ENCODE assay signal across 8 mouse cellular contexts in the genomic region with DNA sequence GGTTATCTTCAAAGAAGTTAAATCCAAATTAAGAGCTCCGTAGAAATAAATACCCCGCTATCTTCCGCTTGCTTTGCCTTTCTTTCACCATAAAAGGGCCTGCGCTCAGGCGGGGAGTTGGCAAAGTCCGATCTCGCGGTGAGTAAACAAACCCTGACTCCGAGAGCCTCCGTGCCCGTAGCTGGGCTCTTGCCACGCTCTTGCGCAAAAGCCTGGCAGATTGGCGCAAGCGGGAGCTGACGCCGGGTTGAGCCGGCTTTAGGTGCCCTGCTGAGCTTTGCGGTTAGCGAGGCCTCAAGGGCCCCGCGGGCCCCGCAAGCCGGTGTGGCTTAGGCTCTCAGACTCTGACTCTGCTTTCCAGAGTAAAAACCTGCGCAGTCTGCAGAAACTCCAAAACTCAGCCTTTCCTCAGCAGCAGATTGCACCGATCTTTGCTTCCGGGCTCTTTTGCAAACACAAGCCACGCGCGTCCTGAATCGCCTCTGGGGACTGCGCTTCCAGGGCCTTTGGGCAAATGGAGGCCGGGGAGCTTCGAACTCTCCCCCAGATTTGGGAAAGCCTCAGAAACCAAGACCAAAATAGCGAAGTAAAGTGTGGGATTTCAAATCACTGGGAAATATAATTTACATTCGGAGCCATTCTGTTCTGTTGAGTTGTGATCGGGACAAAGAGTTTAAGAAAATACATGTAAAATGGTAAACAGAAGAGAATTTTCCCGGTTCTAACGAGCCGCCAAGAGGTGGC. TPM values are rescaled to one million over a fixed set of nuclear protein-coding genes. Genes with fewer than 3 reads are reported as not detected.
A peak's percentile ranks its signal among the peaks of the same experiment; 100 is the strongest.
DNase-seq lines count a peak whose midpoint lies in the region; ATAC-seq and TF ChIP-seq lines count a peak whose summit lies in the region.

No protein-coding gene starts in this region.

- H3K4me2 ChIP-seq in hindbrain, postnatal 0 days (ENCODE audit: low read depth, low read length) = peak overlapping the region; percentile 68
- peak overlapping the region; percentile 48 for H3K4me2 ChIP-seq in liver, embryonic 12.5 days
- peak overlapping the region; percentile 71 for H3K4me2 ChIP-seq in myocyte (ENCODE audit: low read depth)

- in situ Hi-C loops in Patski (cut with MboI; ENCODE audit: low pct_unique_long_range_greater_than_20kb) = no loop called here

- H3ac ChIP-seq in myocyte (ENCODE audit: control insufficient read depth, insufficient read length) = no peak overlapping the region

- no peaks in the 10 kb centered on the region for H3K36me3 ChIP-seq in hindbrain, postnatal 0 days (ENCODE audit: insufficient read depth, low read length)
- no peaks in the 10 kb centered on the region for H3K36me3 ChIP-seq in liver, embryonic 12.5 days
- no peaks in the 10 kb centered on the region for H3K36me3 ChIP-seq in myocyte (ENCODE audit: control insufficient read depth, insufficient read depth)

- H3K4me3 ChIP-seq in hindbrain, postnatal 0 days (ENCODE audit: low read length) = peak overlapping the region; percentile 56
- H3K4me3 ChIP-seq in liver, embryonic 12.5 days = peak overlapping the region; percentile 21
- no peak overlapping the region for H3K4me3 ChIP-seq in myocyte

- peaks cover 4% of the 10 kb centered on the region; the same call in 1 of the 2 replicates for H3K4me1 ChIP-seq in hindbrain, postnatal 0 days (ENCODE audit: insufficient read depth, low read length)
- H3K4me1 ChIP-seq in liver, embryonic 12.5 days = peaks cover 15% of the 10 kb centered on the region

- TF ChIP-seq CTCF in Patski (IDR thresholded peaks at IDR 0.05) = no peak
- TF ChIP-seq CTCF in hindbrain, postnatal 0 days (IDR thresholded peaks at IDR 0.05; ENCODE audit: low read depth) = no peak

- TF ChIP-seq POLR2A in myocyte (IDR thresholded peaks at IDR 0.05; ENCODE audit: insufficient read length, low read depth) = no peak

- no peaks in the 10 kb centered on the region for H3K79me2 ChIP-seq in myocyte (ENCODE audit: control insufficient read depth, insufficient read depth)

- POLR2A ChIA-PET in Patski (lab: Charles Lee) = interaction anchor here (0.6 kb wide), 1 partner anchor 550 kb away, joined by 6 read pairs; no protein-coding TSS in a partner anchor

- peak; percentile 60 for ATAC-seq in Patski
- 0 out of 2 replicates have a peak, but pooled peaks have one; percentile 24 for ATAC-seq in hindbrain, postnatal 0 days
- ATAC-seq in liver, embryonic 12.5 days = no peak

- DNase-seq in Patski (ENCODE audit: low read depth, low spot score) (peak; percentile 38), adipocyte (ENCODE audit: low spot score) (no peak)
- peak; percentile 91 for DNase-seq in cerebellum, adult 18-20 months
- peak; percentile 74 for DNase-seq in gastrocnemius, postnatal 25 days
- DNase-seq in hindbrain, postnatal 0 days (ENCODE audit: low spot score) = peak; percentile 75
- no peak for DNase-seq in thymus, postnatal 25 days

- H3K9me3 ChIP-seq in hindbrain, postnatal 0 days (ENCODE audit: low read length) = no peaks in the 10 kb centered on the region
- no peaks in the 10 kb centered on the region for H3K9me3 ChIP-seq in liver, embryonic 12.5 days (replicated peaks)

- peak overlapping the region; percentile 77 for H3K27ac ChIP-seq in hindbrain, postnatal 0 days
- H3K27ac ChIP-seq in liver, embryonic 12.5 days = no peak overlapping the region

- WGBS in hindbrain, postnatal 0 days = 1% methylated on average over 40 of the region's 40 CpGs
- WGBS in liver, embryonic 12.5 days (ENCODE audit: insufficient replicate concordance) = 2% methylated on average over 40 of the region's 40 CpGs

- H3K9ac ChIP-seq in hindbrain, postnatal 0 days (replicated peaks; ENCODE audit: low read length) = peak overlapping the region; percentile 69
- H3K9ac ChIP-seq in liver, embryonic 12.5 days = no peak overlapping the region

- CTCF ChIA-PET in Patski (lab: Charles Lee) = no interaction called here

- H3K27me3 ChIP-seq in Patski (peaks cover 50% of the 10 kb centered on the region), myocyte (ENCODE audit: control insufficient read depth, insufficient read depth, insufficient read length) (peaks cover 83% of the 10 kb centered on the region)
- H3K27me3 ChIP-seq in hindbrain, postnatal 0 days (ENCODE audit: insufficient read depth, low read length) = peaks cover 27% of the 10 kb centered on the region
- peaks cover 97% of the 10 kb centered on the region for H3K27me3 ChIP-seq in liver, embryonic 12.5 days (replicated peaks)

TF ChIP-seq in myocyte, 11 proteins besides CTCF, POLR2A, EP300 and RAD21:
- TF ChIP-seq MAX (IDR thresholded peaks at IDR 0.05; ENCODE audit: low read depth) (no peak), CEBPB (IDR thresholded peaks at IDR 0.05; ENCODE audit: insufficient read depth, poor library complexity, severe bottlenecking) (peak; percentile 95)

RNA-seq across cellular contexts. Expression of a gene that starts 2.6 kb away (rescaled TPM):
- polyA plus RNA-seq in Patski (2021) = 1.1 TPM
- total RNA-seq in gastrocnemius, postnatal 25 days (2021) = not detected
- 49.7 and 52.0 TPM in 2 replicates for total RNA-seq in hindbrain, postnatal 0 days (2014; rRNA removed)
- polyA plus RNA-seq in hindbrain, postnatal 0 days (2015; fragmentation: Nextera tagmentation; extraction: Ambion mirVana) = 28.9 and 32.0 TPM in 2 replicates
- not detected in 2 replicates for polyA plus RNA-seq in liver, embryonic 12.5 days (2016; fragmentation: Nextera tagmentation; extraction: Ambion mirVana)
- polyA plus RNA-seq in myocyte (2012; fragmentation: generic; extraction: Trizol) = not detected

RNA-seq across cellular contexts. Expression of a gene that starts 9.4 kb away (rescaled TPM):
- polyA plus RNA-seq in Patski (2021) = 40.9 TPM
- 10 to 100 TPM; 11.1 to 12.2 TPM for total RNA-seq in gastrocnemius, postnatal 25 days (2021)
- 17.2 and 36.0 TPM in 2 replicates for total RNA-seq in hindbrain, postnatal 0 days (2014; rRNA removed)
- 42.7 and 44.4 TPM in 2 replicates for polyA plus RNA-seq in hindbrain, postnatal 0 days (2015; fragmentation: Nextera tagmentation; extraction: Ambion mirVana)
- 59.2 and 59.9 TPM in 2 replicates for polyA plus RNA-seq in liver, embryonic 12.5 days (2016; fragmentation: Nextera tagmentation; extraction: Ambion mirVana)
- 34.6 TPM for polyA plus RNA-seq in myocyte (2012; fragmentation: generic; extraction: Trizol)

Comparison
In these comparisons a context has a peak if more than half of its experiments do, and no peak if none do; other contexts are left out.
1. DNase-seq: peak in Patski (single experiment), cerebellum, adult 18-20 months (2 of 2), gastrocnemius, postnatal 25 days (single experiment) and hindbrain, postnatal 0 days (single experiment); none in adipocyte (single experiment) and thymus, postnatal 25 days (single experiment).
2. RNA of a gene that starts 2.6 kb away (polyA plus RNA-seq): 28.9 to 32.0 TPM in hindbrain, postnatal 0 days; 1.1 TPM in Patski (single experiment), not detected in liver, embryonic 12.5 days and not detected in myocyte (single experiment); every median in the first group is over 10 times any median in the second.
3. Peak in every context shown above with its lines, with median percentiles within 50 percentile points of each other: H3K4me2 ChIP-seq.